Mouse (Mus musculus) ES-E14 (cell line): ENCODE measurements around the gene Klhl41.

Experiments
- ZC3H11A ChIP-seq: IDR thresholded peaks from 2 replicates; pipeline ENCODE4 v1.6.1; 2012; ENCODE audit warnings: low read depth, mild to moderate bottlenecking, inconsistent platforms, low read length, borderline replicate concordance
- ZNF384 ChIP-seq: IDR thresholded peaks from 2 replicates; pipeline ENCODE4 v1.6.1; 2012; ENCODE audit warnings: low read depth, low read length, inconsistent platforms

- TF ChIP-seq ZC3H11A: no peak
- no peak for TF ChIP-seq ZNF384
Observed at GRCm38 (mm10) chr2:69716483-69716882, 46.6 kb downstream of the Klhl41 start.
